Mouse (Mus musculus): ENCODE results near the gene Olfr1128. TPM values are rescaled to one million over a fixed set of nuclear protein-coding genes. Genes with fewer than 3 reads are reported as not detected.
"Not testable (repeated sequence)": the region's sequence is repeated elsewhere in the genome, so short reads cannot be mapped to it uniquely, and the experiment has no call there.

Gene Olfr1128
- not detected in 2 replicates for polyA plus RNA-seq (2016; fragmentation: Nextera tagmentation; extraction: Ambion mirVana)

- Histone ChIP-seq H3K4me1 (no peaks in the 10 kb centered on the region), H3K4me3 (no peak within 1 kb of the TSS), H3K27ac (no peak within 1 kb of the TSS), H3K9me3 (no peaks in the 10 kb centered on the region), H3K27me3 (ENCODE audit: poor library complexity, severe bottlenecking) (no peaks in the 10 kb centered on the region), H3K36me3 (replicated peaks) (no peaks in the 10 kb centered on the region)
- 92% methylated on average over 1 of the region's 1 CpGs for WGBS
- no peak for DNase-seq (ENCODE audit: extremely low spot score, low spot score)
These were observed at the start of gene Olfr1128 for GRCm38 (mm10) chr2:87545442-87545841. TSS of gene Olfr1128 (minus strand) at chr2:87545542.

- H3K4me1 ChIP-seq; H3K36me3 ChIP-seq (replicated peaks); H3K9me3 ChIP-seq; DNase-seq (ENCODE audit: extremely low spot score, low spot score); H3K4me3 ChIP-seq; H3K27me3 ChIP-seq (ENCODE audit: poor library complexity, severe bottlenecking); H3K27ac ChIP-seq: not testable (repeated sequence)
- 90% methylated on average over 1 of the region's 1 CpGs for WGBS
These were observed 28.3 kb upstream of the Olfr1128 start, which contains the start of gene Olfr1129 for GRCm38 (mm10) chr2:87573602-87574001. TSS of gene Olfr1129 (plus strand) at chr2:87573902.

GRCm38 (mm10) chr2:87534826-87535225, 10.5 kb downstream of the Olfr1128 start:
- DNase-seq (ENCODE audit: extremely low spot score, low spot score) = no peak
- H3K36me3 ChIP-seq (replicated peaks) = no peaks in the 10 kb centered on the region
- WGBS = 61% methylated on average over 2 of the region's 2 CpGs
- no peak overlapping the region for H3K4me3 ChIP-seq
- H3K27me3 ChIP-seq (ENCODE audit: poor library complexity, severe bottlenecking) = no peaks in the 10 kb centered on the region
- no peaks in the 10 kb centered on the region for H3K4me1 ChIP-seq
- no peak overlapping the region for H3K27ac ChIP-seq
- no peaks in the 10 kb centered on the region for H3K9me3 ChIP-seq

GRCm38 (mm10) chr2:87531496-87531895, 13.8 kb downstream of the Olfr1128 start, which contains the start of gene Olfr153:
TSS of gene Olfr153 (plus strand) at chr2:87531796.
- H3K4me1 ChIP-seq = no peaks in the 10 kb centered on the region
- H3K4me3 ChIP-seq = no peak within 1 kb of the TSS
- no peaks in the 10 kb centered on the region for H3K9me3 ChIP-seq
- H3K36me3 ChIP-seq (replicated peaks) = no peaks in the 10 kb centered on the region
- no peak for DNase-seq (ENCODE audit: extremely low spot score, low spot score)
- no peak within 1 kb of the TSS for H3K27ac ChIP-seq
- H3K27me3 ChIP-seq (ENCODE audit: poor library complexity, severe bottlenecking) = no peaks in the 10 kb centered on the region

- peak; percentile 18 for DNase-seq (ENCODE audit: extremely low spot score, low spot score)
- H3K4me3 ChIP-seq = peak overlapping the region; percentile 31
These were observed 19.3 kb downstream of the Olfr1128 start for GRCm38 (mm10) chr2:87525899-87526616.

GRCm38 (mm10) chr2:87520651-87521050, 24.7 kb downstream of the Olfr1128 start:
- peaks cover 3% of the 10 kb centered on the region; the same call in 1 of the 2 replicates for H3K9me3 ChIP-seq
- H3K36me3 ChIP-seq (replicated peaks) = no peaks in the 10 kb centered on the region
- H3K27ac ChIP-seq = no peak overlapping the region
- H3K4me1 ChIP-seq = no peaks in the 10 kb centered on the region
- DNase-seq (ENCODE audit: extremely low spot score, low spot score) = no peak
- WGBS = 90% methylated on average over 4 of the region's 4 CpGs
- no peaks in the 10 kb centered on the region for H3K27me3 ChIP-seq (ENCODE audit: poor library complexity, severe bottlenecking)
- H3K4me3 ChIP-seq = no peak overlapping the region

More at GRCm38 (mm10) chr2:87525899-87526616, 19.3 kb downstream of the Olfr1128 start:
- 34% methylated on average over 39 of the region's 39 CpGs for WGBS
- not testable (repeated sequence) for H3K27ac ChIP-seq; H3K9me3 ChIP-seq; H3K36me3 ChIP-seq (replicated peaks); H3K27me3 ChIP-seq (ENCODE audit: poor library complexity, severe bottlenecking); H3K4me1 ChIP-seq

- no peaks in the 10 kb centered on the region for H3K4me1 ChIP-seq
- no peak overlapping the region for H3K27ac ChIP-seq
- H3K4me3 ChIP-seq = no peak overlapping the region
- H3K36me3 ChIP-seq (replicated peaks) = no peaks in the 10 kb centered on the region
- peaks cover 3% of the 10 kb centered on the region; the same call in 1 of the 2 replicates for H3K9me3 ChIP-seq
- DNase-seq (ENCODE audit: extremely low spot score, low spot score) = no peak
- 90% methylated on average over 3 of the region's 3 CpGs for WGBS
- no peaks in the 10 kb centered on the region for H3K27me3 ChIP-seq (ENCODE audit: poor library complexity, severe bottlenecking)
These were observed 28.8 kb downstream of the Olfr1128 start for GRCm38 (mm10) chr2:87516581-87516980.

GRCm38 (mm10) chr2:87515457-87516060, 29.8 kb downstream of the Olfr1128 start:
- no peaks in the 10 kb centered on the region for H3K36me3 ChIP-seq (replicated peaks)
- 79% methylated on average over 8 of the region's 8 CpGs for whole genome bisulfite sequencing
- DNase-seq (ENCODE audit: extremely low spot score, low spot score) = no peak
- no peak overlapping the region for H3K4me3 ChIP-seq
- H3K9me3 ChIP-seq = peaks cover 3% of the 10 kb centered on the region; the same call in 1 of the 2 replicates
- no peak overlapping the region for H3K27ac ChIP-seq
- no peaks in the 10 kb centered on the region for H3K4me1 ChIP-seq
- no peaks in the 10 kb centered on the region for H3K27me3 ChIP-seq (ENCODE audit: poor library complexity, severe bottlenecking)

- 93% methylated on average over 2 of the region's 2 CpGs for WGBS
- Histone ChIP-seq H3K4me3 (no peak overlapping the region), H3K4me1 (no peaks in the 10 kb centered on the region)
These were observed 30.3 kb downstream of the Olfr1128 start for GRCm38 (mm10) chr2:87515046-87515445.

GRCm38 (mm10) chr2:87506265-87506664, 39.1 kb downstream of the Olfr1128 start, which contains the start of gene Pramel6:
TSS of gene Pramel6 (plus strand) at chr2:87506565.
- WGBS = 86% methylated on average over 6 of the region's 6 CpGs
- DNase-seq (ENCODE audit: extremely low spot score, low spot score) = no peak
- no peaks in the 10 kb centered on the region for H3K36me3 ChIP-seq (replicated peaks)

More at GRCm38 (mm10) chr2:87515046-87515445, 30.3 kb downstream of the Olfr1128 start:
- Histone ChIP-seq H3K27ac (no peak overlapping the region), H3K36me3 (replicated peaks) (no peaks in the 10 kb centered on the region), H3K27me3 (ENCODE audit: poor library complexity, severe bottlenecking) (no peaks in the 10 kb centered on the region), H3K9me3 (peaks cover 3% of the 10 kb centered on the region; the same call in 1 of the 2 replicates)
- no peak for DNase-seq (ENCODE audit: extremely low spot score, low spot score)

GRCm38 (mm10) chr2:87496993-87497392, 48.3 kb downstream of the Olfr1128 start, which contains the start of gene Pramel7:
TSS of gene Pramel7 (minus strand) at chr2:87497093.
- 87% methylated on average over 4 of the region's 5 CpGs for WGBS
- not testable (repeated sequence) for H3K4me3 ChIP-seq; H3K4me1 ChIP-seq; H3K9me3 ChIP-seq; H3K27me3 ChIP-seq (ENCODE audit: poor library complexity, severe bottlenecking); H3K27ac ChIP-seq; DNase-seq (ENCODE audit: extremely low spot score, low spot score); H3K36me3 ChIP-seq (replicated peaks)

More at GRCm38 (mm10) chr2:87506265-87506664, 39.1 kb downstream of the Olfr1128 start, which contains the start of gene Pramel6:
- H3K4me1 ChIP-seq = no peaks in the 10 kb centered on the region
- H3K27me3 ChIP-seq (ENCODE audit: poor library complexity, severe bottlenecking) = no peaks in the 10 kb centered on the region
- no peaks in the 10 kb centered on the region for H3K9me3 ChIP-seq
- H3K27ac ChIP-seq = no peak within 1 kb of the TSS
- H3K4me3 ChIP-seq = no peak within 1 kb of the TSS
